Mouse (Mus musculus) kidney, adult 2 months (tissue): ENCODE data around the gene Mks1.

Experiments
- CTCF ChIP-seq: fragments of 200-500 bp; conservative IDR thresholded peaks from 2 replicates; pipeline ENCODE4 v1.5.1; 2011; ENCODE audit warnings: low read depth, mild to moderate bottlenecking, control low read depth, low read length, moderate library complexity, mixed read lengths; ENCODE audit not compliant: insufficient read depth, insufficient read length
- POLR2A ChIP-seq: fragments of 200-500 bp; IDR thresholded peaks from one replicate; pipeline ENCODE4 v1.6.1; 2011; ENCODE audit warnings: low read depth, low read length, control low read depth

GRCm38 (mm10) chr11:87875436-87875835, 22.4 kb downstream of the Mks1 start, which contains the start of gene Epx:
- TF ChIP-seq CTCF: no peak
- TF ChIP-seq POLR2A: no peak
